Mouse (Mus musculus) urinary bladder, postnatal 10 days (tissue): ENCODE results near the gene 2810004N23Rik.

Experiments used
- DNase-seq: peaks from one replicate; pipeline ENCODE4 v3.0.0; 2022; ENCODE audit warnings: low spot score

Gene 2810004N23Rik

DNA sequence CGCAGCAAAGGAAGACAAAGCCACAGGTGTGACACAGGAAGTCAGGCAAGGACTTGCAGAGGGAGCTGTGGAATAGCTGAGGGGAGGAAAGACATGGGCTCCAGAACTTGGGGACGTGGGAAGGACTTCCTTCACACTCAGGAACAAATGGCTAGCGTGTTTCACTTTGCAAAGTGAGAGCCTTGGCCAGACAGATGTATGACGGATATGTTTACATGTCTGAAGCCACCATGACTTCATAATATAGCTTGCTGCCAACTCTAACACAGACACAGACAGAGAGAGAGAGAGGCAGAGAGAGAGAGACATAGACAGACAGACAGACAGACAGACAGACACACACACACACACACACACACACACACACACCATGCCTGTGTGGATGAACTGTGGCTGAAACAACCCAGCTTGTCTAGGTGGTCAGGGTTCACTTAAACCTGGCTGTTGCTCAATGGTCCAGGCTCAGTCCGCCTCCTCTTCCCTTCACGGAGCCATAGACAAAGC is 43.3 kb downstream of the 2810004N23Rik start:
- DNase-seq: no peak

DNA sequence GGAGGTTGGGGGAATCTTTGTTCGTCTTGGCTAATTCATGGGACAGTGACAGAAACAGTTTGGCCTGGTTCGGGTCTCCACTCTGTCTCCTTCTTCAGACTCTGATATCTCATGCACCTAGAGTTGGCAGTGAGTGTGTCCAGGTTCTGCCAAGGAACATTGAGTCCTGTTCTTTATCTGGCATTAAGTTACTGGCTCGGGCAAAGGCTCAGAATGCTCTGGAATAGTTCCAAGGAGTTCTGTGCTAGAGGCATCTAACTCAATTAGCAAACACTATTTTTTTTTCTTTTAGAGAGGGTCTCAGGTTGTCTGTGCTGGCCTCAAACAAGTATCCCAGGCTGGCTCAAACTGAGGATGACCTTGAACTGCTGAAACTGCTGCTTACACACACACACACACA is 45.6 kb downstream of the 2810004N23Rik start:
- no peak for DNase-seq

DNA sequence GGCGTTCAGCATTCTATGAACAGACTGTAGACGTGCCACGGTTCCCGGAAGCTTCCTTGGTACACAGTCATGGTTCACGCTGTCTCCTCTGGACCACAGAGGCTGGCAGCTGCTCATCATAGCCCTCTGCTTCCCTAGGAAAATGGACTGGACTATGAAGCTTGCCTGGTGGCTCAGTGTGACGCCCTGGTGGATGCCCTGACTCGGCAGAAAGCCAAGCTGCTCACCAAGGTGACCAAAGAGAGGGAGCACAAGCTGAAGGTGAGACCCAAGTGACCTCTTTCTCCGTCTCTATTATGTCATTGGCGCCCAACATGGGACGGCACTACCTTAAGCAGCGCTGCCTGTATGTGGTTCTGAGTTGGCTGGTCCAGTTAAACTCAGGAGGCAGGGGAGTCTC is 46.1 kb downstream of the 2810004N23Rik start:
- no peak for DNase-seq

DNA sequence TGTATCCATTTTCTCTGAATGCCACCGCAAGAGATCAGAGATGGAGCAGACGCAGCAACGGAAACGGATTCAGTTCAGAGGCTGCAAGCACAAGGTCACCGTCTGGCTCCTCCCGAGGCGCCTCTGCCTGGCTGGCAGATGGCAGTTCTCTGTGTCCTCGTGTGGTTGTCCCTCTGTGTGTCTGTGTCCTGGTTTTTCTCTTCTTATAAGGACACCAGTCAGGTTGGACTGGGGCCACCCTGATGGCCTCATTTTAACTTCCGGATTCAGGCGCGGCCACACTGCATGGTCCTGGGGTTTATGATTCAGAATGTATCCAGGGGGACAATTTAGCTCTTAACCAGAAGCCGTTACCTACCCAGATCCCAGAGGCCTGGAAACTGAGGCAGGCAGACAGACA is 47.0 kb downstream of the 2810004N23Rik start:
- DNase-seq: no peak

DNA sequence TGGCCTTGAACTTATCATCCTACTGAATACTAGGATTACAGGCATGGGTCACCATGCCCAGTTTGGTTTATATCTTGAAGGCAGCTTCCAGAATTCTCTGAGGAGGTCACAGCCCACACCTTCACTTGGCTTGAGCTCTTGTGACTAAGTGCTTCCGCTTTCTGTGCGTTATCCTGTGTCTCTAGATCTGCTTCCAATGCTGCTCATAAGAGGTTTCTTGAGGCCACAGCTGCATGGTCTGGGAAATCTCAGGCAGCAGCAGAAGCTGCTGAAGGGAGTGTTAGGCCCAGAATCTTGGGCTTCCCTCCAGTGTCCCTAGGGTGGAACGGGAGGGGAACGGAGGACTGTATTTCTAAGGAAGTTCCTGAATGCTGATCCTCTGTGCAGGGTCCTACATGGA is 49.6 kb downstream of the 2810004N23Rik start:
- DNase-seq: no peak

DNA sequence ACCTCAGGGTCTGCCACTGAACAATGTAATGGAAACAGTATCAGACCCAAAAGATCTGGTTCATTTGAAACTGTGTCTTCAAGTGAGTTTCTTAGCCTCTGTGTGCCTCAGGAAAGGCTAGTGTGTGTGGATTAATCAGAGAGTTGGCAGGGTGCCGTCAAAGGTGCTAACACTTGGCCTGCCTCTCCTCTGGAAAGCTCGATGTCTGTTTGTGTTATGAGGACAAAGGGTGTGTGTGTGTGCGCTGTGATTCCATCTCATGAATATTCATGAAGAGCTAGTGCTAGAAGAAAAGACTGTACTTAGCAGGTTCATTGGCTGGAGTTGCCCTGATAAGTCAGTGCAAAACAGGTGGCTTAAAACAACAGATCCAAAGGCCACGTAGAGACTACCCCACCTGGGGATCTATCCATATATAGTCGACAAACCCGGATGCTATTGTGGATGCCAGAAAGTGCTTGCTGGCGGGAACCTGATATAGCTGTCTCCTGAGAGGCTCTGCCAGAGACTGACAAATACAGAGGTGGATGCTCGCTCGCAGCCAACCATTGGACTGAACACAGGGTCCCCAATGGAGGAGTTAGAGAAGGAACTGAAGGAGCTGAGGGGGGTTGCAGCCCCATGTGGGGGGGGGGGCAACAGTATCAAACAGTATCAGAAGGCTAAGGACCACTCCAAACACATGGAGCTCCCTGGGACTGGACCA is 52.1 kb downstream of the 2810004N23Rik start:
- DNase-seq: no peak

DNA sequence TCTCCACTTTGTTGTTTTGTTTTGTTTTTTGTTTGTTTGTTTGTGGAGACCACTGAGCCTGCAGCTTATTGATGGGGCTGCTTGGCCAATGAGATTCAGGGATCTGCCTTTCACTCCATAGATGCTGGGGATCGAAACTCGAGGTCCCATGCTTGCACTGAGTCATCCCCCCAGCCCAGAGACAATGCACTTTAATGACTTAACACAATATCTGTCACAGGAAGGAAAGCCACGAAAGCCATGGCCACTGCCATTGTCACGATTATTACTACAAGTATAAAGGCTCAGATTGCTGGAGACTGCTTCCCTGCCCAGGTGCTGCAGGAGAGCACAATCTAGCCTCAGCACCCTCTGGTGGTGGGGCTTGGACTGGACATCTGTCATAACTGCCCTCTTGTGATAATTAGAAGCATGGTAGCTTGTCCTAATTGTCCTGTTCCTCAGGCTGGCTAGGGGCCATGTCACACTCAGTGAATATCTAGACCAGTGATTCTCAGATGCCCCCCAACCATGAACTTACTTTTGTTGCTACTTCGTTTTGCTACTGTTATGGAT is 52.8 kb downstream of the 2810004N23Rik start:
- DNase-seq: no peak

DNA sequence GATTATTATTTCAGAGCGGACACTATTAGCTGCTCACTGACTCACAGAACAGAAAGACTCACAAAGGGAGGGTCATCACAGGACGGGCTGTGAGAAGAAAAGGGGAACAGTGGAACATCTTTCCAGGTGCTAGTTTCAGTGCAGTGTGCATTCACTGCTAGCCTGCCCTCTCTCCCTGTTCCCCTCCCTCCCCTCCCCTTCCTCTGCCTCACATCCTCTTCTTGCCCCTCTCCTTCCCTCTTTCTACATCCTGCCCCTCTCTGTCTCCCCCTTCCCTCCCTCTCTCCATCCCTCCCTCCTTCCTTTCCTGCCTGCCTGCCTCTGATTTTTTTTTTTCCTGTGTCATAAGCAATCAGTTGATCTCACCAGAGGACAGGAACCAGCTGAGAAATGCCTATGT is 53.5 kb downstream of the 2810004N23Rik start:
- no peak for DNase-seq

DNA sequence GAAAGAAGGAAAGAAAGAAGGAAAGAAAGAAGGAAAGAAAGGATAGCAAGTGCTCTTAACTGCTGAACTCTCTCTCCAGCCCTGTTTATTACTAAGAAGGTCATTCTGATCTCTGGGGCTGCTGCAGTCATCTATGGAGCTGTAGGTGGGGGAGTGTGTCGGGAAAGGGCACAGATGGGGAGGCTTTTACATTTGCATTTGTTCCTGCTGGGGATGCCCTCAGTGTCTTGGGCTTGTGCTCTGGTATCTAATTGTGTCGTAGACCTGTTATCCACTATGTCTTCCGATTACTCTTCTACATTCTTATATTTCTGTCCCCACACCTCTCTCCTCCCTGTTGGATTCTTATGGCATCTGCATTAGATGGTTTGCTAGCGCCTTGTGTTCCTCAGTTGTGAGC is 56.9 kb downstream of the 2810004N23Rik start:
- no peak for DNase-seq

DNA sequence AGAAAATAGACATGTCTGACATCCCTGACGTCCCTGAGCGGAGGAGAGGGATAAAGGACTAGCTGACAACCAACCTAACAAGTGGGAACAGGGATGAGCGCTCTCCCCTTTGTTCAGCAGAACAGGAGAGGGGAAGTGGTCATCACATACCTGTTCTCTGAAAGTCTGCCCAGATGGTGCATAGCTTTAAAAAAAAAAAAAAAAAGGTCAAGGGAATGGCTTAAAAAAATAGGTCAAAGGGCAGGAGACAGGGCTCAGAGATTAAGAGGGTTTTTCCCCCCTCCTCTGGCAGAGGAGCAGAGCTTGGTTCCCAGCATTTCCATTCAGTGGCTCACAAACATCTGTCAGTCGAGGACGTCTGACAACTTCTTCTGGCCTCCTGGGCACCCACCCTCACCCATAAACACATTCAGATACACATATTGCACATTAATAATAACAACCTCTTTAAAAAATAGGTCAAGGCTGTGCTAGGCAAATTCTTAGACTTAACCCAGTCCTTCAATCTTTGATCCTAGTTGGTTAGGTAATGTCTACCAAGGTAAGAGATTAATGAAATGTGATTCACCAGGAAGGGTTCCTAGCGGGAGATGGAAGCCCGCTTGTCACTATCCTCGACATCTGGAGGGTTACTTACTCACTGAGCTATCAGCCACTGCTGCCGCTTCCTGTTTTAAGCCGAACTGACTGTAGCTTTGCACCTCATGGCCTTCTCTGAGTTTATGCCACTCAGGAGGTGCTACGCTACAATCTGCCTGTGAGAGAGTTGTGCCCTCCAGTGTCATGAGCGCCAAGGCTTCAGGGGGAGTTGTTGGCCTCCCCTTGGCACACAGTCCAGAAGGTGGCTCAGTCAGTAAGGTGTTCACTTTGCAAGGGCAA is 58.9 kb downstream of the 2810004N23Rik start:
- no peak for DNase-seq

DNA sequence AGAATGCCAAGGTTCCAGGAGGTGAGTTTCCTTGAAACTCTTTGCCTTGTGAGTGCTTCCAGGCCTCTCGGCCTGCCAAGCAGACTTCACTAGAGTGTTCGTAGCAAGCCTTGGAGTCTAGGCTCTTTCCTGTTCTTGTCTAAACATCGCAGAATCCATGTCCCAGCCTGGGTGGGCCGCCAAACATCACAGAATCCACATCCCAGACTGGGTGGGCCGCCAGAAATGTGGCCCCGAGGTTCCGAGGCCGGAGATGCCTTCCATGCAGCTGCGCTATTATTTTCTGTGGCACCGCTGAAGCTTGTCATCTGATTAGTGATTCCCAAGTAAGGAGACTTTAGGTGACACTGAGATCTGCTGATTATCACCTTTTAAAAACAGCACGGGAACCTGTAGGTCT is 62.4 kb downstream of the 2810004N23Rik start:
- no peak for DNase-seq

DNA sequence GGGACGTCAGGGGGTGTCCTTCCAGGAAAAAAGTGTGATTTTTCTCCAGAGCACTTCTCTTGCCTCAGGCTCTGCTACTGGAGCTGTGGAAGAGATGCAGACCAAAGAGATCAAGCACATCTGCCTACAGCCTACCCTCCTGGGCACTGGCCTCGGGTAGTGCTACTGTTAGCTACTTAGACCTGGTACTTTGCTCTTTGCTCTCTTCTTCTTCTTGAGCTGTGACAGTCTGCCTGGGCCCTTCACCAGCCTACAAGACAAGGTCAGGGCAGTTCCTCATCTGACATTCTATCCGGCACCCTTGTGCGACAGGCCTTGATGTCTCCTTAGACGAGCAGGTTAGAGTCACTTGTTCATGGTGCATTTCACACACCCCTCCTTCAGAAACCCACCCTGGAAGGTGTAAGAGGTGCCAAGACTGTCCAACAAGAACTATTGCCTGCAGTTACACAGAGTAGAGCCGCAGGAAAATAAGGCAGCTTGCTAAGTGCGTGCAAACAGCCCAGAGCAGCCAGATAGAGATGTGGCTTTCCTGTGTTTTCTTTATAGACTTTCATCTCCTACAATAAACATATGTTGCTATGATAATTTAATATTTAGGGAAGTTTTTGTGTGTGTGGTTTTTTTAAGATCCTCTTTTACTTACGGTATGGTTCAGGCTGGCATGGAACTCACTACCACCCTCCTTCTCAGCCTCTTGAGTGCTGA is 67.0 kb downstream of the 2810004N23Rik start:
- no peak for DNase-seq

DNA sequence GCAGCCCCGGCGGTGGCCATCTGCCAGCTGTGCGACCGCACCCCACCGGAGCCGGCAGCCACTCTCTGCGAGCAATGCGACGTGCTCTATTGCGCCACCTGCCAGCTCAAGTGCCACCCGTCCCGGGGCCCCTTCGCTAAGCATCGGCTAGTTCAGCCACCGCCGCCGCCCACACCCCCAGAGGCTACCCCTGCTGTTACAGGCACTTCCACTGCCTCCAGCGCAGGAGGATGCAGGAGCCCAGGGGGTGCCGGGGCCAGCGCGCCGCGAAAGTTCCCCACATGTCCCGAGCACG is 68.5 kb downstream of the 2810004N23Rik start:
- DNase-seq: no peak

DNA sequence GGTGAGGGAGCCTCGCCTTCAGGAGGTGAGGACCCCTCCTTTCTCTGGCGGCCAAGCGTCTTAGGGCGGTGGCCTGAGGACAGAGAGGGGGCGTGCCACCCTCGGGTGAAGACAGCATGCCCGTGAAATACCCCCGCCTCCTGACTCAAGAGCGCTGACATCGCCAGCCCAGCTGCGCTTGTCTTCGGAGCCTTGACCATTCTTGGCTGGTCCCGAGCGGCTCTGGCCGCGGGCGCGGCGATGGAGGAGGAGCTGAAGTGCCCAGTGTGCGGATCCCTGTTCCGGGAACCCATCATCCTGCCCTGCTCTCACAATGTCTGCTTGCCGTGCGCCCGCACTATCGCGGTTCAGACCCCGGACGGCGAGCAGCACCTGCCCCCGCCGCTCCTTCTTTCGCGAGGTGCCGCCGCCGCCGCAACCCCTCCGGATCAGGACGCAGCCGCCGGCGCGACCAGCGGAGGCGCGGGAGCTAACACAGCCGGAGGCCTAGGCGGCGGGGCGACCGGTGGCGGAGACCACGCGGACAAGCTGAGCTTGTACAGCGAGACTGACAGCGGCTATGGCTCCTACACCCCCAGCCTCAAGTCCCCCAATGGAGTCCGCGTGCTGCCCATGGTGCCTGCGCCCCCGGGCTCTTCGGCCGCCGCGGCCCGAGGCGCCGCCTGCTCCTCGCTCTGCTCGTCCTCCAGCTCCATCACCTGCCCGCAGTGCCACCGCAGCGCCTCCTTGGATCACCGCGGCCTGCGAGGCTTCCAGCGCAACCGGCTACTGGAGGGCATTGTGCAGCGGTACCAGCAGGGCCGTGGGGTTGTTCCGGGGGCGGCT is 69.0 kb downstream of the 2810004N23Rik start:
- no peak for DNase-seq

DNA sequence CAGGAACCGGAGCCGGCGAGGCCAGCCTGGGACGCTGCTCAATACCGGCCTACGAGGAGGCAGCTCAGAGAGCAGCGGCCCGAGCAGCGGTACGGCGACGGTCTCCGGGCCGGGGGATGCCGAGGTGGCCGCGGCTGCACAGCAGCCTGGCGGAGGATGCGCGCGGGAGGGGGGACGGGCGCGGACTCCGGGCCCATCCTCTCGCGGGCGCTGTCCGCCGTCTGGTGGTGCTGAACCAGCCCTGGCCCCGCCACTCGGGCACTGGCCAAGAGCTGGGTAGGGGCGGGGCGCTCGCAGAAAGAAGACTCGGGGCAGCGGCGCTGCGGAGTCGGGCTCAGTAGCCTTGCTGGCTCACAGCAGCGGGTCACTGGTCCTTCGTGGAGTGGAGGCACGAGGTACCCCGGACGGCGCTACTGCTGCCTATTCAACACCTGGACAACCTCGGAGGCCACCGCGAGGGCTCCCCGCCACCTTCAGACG is 69.7 kb downstream of the 2810004N23Rik start:
- DNase-seq: peak; percentile 73

DNA sequence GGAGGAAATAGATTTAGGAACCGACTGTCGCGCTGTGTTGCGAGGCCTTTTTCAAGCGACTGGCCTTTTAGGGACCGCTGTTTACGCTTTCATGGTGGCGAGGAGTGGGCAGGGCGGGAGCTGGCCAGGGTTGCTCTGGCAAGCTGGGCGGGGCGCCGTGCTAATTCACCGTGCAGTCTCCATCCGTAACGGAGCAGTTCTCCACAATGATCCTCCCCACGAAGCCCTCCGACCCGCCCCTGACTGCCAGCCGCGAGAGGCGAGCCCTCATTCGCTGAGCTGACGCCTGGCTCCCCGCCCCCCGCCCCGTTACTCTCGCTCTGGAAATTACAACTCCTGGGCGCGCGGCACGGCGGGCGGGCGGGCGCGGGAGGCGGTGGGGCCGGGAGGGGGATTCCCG is 70.2 kb downstream of the 2810004N23Rik start, which contains the start of gene Trim67:
Gene Trim67, plus strand, starts transcription at position 385 of the 400 bp plus-strand sequence.
- DNase-seq: no peak

DNA sequence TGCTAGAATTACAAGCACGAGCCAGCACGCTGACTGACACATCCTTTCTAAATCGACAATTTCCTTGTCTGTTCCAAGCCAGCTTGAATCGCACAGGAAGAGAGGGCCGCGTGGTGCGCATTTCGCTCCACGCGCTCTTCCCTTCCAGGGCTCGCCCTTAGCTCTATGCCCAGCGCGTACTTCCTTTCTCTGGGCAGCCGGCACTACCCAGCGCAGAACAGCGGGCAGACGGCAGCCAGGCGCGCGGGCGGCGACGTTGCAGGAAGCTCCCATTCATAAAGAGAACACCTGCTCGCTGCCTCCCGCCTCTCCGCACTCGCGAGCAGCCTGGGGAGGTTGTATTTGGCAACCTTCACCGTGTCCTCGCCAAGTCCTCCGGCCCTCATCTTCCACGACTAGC is 70.7 kb downstream of the 2810004N23Rik start:
- DNase-seq: no peak

DNA sequence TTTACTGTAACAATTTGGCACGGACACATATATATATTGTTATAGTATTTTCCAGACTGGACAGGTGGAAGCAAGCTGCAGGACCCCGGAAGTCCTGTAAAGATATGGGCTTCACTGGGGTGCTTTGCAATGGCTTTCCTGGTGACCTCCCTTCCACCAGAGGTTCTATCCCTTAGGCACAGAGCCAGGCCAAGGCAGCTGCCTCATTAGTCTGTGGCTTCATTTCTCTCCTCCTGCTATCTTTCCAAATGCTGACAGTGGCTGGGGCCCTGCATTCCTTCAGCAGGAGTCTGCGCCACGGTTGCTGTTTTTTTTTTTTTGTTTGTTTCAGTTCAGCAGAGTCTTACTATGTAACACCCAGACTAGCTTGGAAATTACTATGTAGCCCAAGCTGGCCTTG is 71.2 kb downstream of the 2810004N23Rik start:
- no peak for DNase-seq

DNA sequence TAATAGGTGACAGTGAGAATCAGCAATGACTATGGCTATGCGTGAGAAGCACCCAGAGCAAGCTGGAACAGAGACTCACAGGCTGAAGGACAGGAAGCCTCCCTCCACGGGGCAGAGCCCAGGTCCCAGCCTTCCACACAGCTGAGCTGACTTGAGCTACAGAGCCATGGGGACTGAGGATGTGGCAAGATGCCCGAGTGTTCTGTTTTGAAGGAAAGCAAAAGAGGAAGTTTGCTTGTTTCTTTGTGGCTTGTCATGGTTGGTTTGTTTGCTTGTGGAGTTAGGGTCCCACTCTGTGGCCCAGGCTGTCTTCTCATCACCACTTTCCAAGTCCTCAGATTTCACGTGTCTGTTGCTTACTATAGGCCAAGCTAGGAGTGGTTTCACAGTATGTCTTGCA is 72.2 kb downstream of the 2810004N23Rik start:
- DNase-seq: no peak
